Mouse (Mus musculus) megakaryocyte progenitor cell, adult 5-6 weeks (primary cell): ENCODE measurements around the gene Hspa4. TPM values are rescaled to one million over a fixed set of nuclear protein-coding genes. Genes with fewer than 3 reads are reported as not detected.

Experiments used
- ATAC-seq: replicated peaks from 2 replicates; pipeline ENCODE4 v1.8.0; 2016; ENCODE audit warnings: mild to moderate bottlenecking, moderate TSS enrichment, inconsistent platforms; ENCODE audit not compliant: poor library complexity
- total RNA-seq, 2 experiments: library from RNA; stranded (forward) in 1 of 2; stranded (reverse) in 1 of 2; fragments of 157-497, 149-512 nt in 1 of 2; fragments of 200-1000 nt in 1 of 2; gene quantifications; 2 replicates each; pipeline versions ENCODE4 v1.2.3 to v1.2.4; 2015 to 2017

The Hspa4 gene
- total RNA-seq, 2 experiments from 2014 or later, result 151 to 371 TPM

GRCm38 (mm10) chr11:53254428-53254827 lies 45.8 kb downstream of the Hspa4 start:
- ATAC-seq, result no peak; the same call in 1 of the 2 replicates

- no peak for ATAC-seq
Observed at GRCm38 (mm10) chr11:53252186-53253119, 47.8 kb downstream of the Hspa4 start.

- ATAC-seq, result no peak
Observed at GRCm38 (mm10) chr11:53250796-53251195, 49.5 kb downstream of the Hspa4 start.

GRCm38 (mm10) chr11:53249686-53250085 lies 50.6 kb downstream of the Hspa4 start:
- ATAC-seq, result no peak

- ATAC-seq, result no peak
Observed at GRCm38 (mm10) chr11:53245561-53245960, 54.7 kb downstream of the Hspa4 start.

GRCm38 (mm10) chr11:53243199-53243598 lies 57.1 kb downstream of the Hspa4 start:
- 0 out of 2 replicates have a peak, but pooled peaks have one; percentile 34 for ATAC-seq

GRCm38 (mm10) chr11:53233590-53233989 lies 66.7 kb downstream of the Hspa4 start:
- ATAC-seq, result peak; percentile 31; the same call in 1 of the 2 replicates

- no peak for ATAC-seq
Observed at GRCm38 (mm10) chr11:53231836-53232235, 68.4 kb downstream of the Hspa4 start.

- no peak for ATAC-seq
Observed at GRCm38 (mm10) chr11:53229011-53229410, 71.2 kb downstream of the Hspa4 start.

- ATAC-seq, result no peak
Observed at GRCm38 (mm10) chr11:53210876-53211275, 89.4 kb downstream of the Hspa4 start.

Other genes with a start within 250 kb of the Hspa4 start
- 25.6 and 30.9 TPM in 2 replicates for gene Zcchc10, start 24.2 kb upstream of the Hspa4 start, total RNA-seq (2015)
- 4.7 and 4.8 TPM in 2 replicates for gene Zcchc10, start 24.2 kb upstream of the Hspa4 start, total RNA-seq (2017)
- 57.9 and 79.5 TPM in 2 replicates for gene Aff4, start 50.4 kb upstream of the Hspa4 start, total RNA-seq (2015)
- gene Aff4, start 50.4 kb upstream of the Hspa4 start, total RNA-seq (2017), result 42.2 and 49.6 TPM in 2 replicates
- gene Leap2, start 122.7 kb upstream of the Hspa4 start, total RNA-seq (2015), result not detected in 2 replicates
- not detected in 2 replicates for gene Leap2, start 122.7 kb upstream of the Hspa4 start, total RNA-seq (2017)
- 194 and 224 TPM in 2 replicates for gene Uqcrq, start 130.4 kb upstream of the Hspa4 start, total RNA-seq (2015)
- 30.5 and 42.9 TPM in 2 replicates for gene Uqcrq, start 130.4 kb upstream of the Hspa4 start, total RNA-seq (2017)
- 0.25 and 0.34 TPM in 2 replicates for gene Gdf9, start 130.6 kb upstream of the Hspa4 start, total RNA-seq (2015)
- 2.7 TPM in 1 of 2 replicates, not detected in the other for gene Gdf9, start 130.6 kb upstream of the Hspa4 start, total RNA-seq (2017)
- gene Gm10447, start 156.7 kb upstream of the Hspa4 start, total RNA-seq (2015), result not detected in 2 replicates
- not detected in 2 replicates for gene Gm10447, start 156.7 kb upstream of the Hspa4 start, total RNA-seq (2017)
- 0.02 TPM in 1 of 2 replicates, not detected in the other for gene Shroom1, start 156.7 kb upstream of the Hspa4 start, total RNA-seq (2015)
- gene Shroom1, start 156.7 kb upstream of the Hspa4 start, total RNA-seq (2017), result not detected in 2 replicates
- not detected in 2 replicates for gene Gm9837, start 170.0 kb upstream of the Hspa4 start, total RNA-seq (2015)
- not detected in 2 replicates for gene Gm9837, start 170.0 kb upstream of the Hspa4 start, total RNA-seq (2017)
- gene Gm9945, start 179.7 kb upstream of the Hspa4 start, total RNA-seq (2015), result not detected in 2 replicates
- not detected in 2 replicates for gene Gm9945, start 179.7 kb upstream of the Hspa4 start, total RNA-seq (2017)
- gene Sowaha, start 179.8 kb upstream of the Hspa4 start, total RNA-seq (2015), result 0.73 and 0.79 TPM in 2 replicates
- gene Sowaha, start 179.8 kb upstream of the Hspa4 start, total RNA-seq (2017), result 0.29 and 0.91 TPM in 2 replicates
- gene Sept8, start 218.8 kb upstream of the Hspa4 start, total RNA-seq (2015), result 15.5 and 27.3 TPM in 2 replicates
- 11.0 and 24.6 TPM in 2 replicates for gene Sept8, start 218.8 kb upstream of the Hspa4 start, total RNA-seq (2017)